Mouse (Mus musculus) T-helper 17 cell (primary cell): ENCODE results near the gene Zfp358.

Experiments used
- in situ Hi-C, 2 experiments: fragments of 300-600 bp; cut with MboI, MseI; formaldehyde crosslinking; loops; 1 replicate in 1 of 2; 2 replicates in 1 of 2; pipeline ENCODE4 v1.15.1; 2025; ENCODE audit warnings: high pct_unique_total_duplicates in 2 of 2

The Zfp358 gene

DNA sequence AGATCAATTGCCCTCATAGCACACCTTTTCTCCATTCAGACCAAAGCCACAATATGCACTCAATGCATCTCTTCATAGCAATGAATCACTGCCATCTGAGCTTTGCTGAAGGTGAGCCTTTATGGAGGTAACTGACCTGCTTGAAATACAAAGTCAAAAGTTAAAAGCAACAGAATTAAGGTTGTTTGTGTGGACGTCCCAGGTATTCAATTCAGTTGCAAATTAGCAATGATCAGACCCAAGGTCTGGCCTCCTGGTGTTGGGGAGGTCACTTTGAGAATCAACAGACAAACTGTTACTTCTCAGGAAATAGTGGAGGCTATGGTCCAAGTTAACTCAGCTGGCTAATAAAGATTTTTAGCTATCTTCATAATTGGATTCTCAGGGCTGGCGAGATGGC lies 53.6 kb downstream of the Zfp358 start:
- in situ Hi-C loops, result no loop called here
